Mouse (Mus musculus) NIH3T3 (cell line): Measurements from ENCODE around the gene Trak1.

ENCODE experiments used
- DNase-seq: peaks from one replicate; pipeline ENCODE4 v3.0.0-alpha.2; 2012; ENCODE audit warnings: low read depth

Trak1 gene

GRCm38 (mm10) chr9:121295221-121295620 is 2.1 kb upstream of the Trak1 start:
- DNase-seq = no peak

- peak; percentile 57 for DNase-seq
Observed at GRCm38 (mm10) chr9:121298065-121298398, 730 bp downstream of the Trak1 start.

GRCm38 (mm10) chr9:121298411-121299091 is 1.2 kb downstream of the Trak1 start:
- DNase-seq = peak; percentile 37

- DNase-seq = no peak
Observed at GRCm38 (mm10) chr9:121299223-121299755, 2.0 kb downstream of the Trak1 start.

- DNase-seq = no peak
Observed at GRCm38 (mm10) chr9:121299976-121300570, 2.8 kb downstream of the Trak1 start.

- no peak for DNase-seq
Observed at GRCm38 (mm10) chr9:121301041-121301920, 4.0 kb downstream of the Trak1 start.

- no peak for DNase-seq
Observed at GRCm38 (mm10) chr9:121302543-121302942, 5.2 kb downstream of the Trak1 start.

- DNase-seq = no peak
Observed at GRCm38 (mm10) chr9:121303086-121303485, 5.8 kb downstream of the Trak1 start.

GRCm38 (mm10) chr9:121303748-121304147 is 6.4 kb downstream of the Trak1 start:
- no peak for DNase-seq

GRCm38 (mm10) chr9:121304520-121304919 is 7.2 kb downstream of the Trak1 start:
- no peak for DNase-seq

GRCm38 (mm10) chr9:121305456-121305855 is 8.2 kb downstream of the Trak1 start:
- no peak for DNase-seq

- DNase-seq = no peak
Observed at GRCm38 (mm10) chr9:121309287-121309686, 12.0 kb downstream of the Trak1 start.

- DNase-seq = no peak
Observed at GRCm38 (mm10) chr9:121310501-121310900, 13.2 kb downstream of the Trak1 start.

GRCm38 (mm10) chr9:121311846-121312236 is 14.5 kb downstream of the Trak1 start:
- DNase-seq = no peak

- no peak for DNase-seq
Observed at GRCm38 (mm10) chr9:121312237-121312891, 15.1 kb downstream of the Trak1 start.

GRCm38 (mm10) chr9:121313656-121314374 is 16.5 kb downstream of the Trak1 start:
- DNase-seq = peak; percentile 95

- DNase-seq = peak; percentile 41
Observed at GRCm38 (mm10) chr9:121314541-121315152, 17.3 kb downstream of the Trak1 start.

GRCm38 (mm10) chr9:121315901-121316595 is 18.7 kb downstream of the Trak1 start:
- no peak for DNase-seq

GRCm38 (mm10) chr9:121316621-121317405 is 19.5 kb downstream of the Trak1 start:
- peak; percentile 68 for DNase-seq
